Comparison of ENCODE assay signal across 21 mouse cellular contexts in the genomic region with DNA sequence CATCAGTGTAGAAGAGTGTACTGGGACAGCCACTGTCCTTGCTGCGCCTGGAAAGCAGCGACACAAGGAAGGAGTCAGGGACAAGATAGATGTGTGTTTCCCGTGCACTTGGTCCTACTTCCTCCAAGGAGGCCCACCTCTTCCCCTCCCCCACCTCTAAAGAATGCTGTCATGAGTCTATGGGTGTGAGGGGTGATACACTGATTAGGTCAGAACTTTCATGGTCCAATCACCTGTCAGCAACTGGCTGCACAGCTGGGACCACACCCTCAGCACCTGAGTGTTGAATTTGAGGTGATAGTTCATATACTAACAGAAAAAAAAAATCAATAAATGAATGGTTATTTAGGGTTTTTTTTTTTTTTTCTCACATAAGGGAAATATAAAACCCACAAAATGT. TPM values are rescaled to one million over a fixed set of nuclear protein-coding genes. Genes with fewer than 3 reads are reported as not detected.
DNase-seq lines count a peak whose midpoint lies in the region; ATAC-seq lines count a peak whose summit lies in the region.
"Had no signal": no experiment of that assay in that cellular context is flagged by ENCODE, and none has a peak within 500 bp of the region (broad histone marks: within the 10 kb centered on the region; RNA-seq: fewer than 3 reads in every experiment).

No protein-coding gene starts in this region.

- peak; percentile 66 for DNase-seq in heart, adult 11 months
- DNase-seq in splenic B cell, adult 2 months (ENCODE audit: low read depth, low spot score) = peak; percentile 49
- no peak for DNase-seq in layer of hippocampus, adult 9-11 months
- no peak for DNase-seq in kidney, postnatal 4 days
- DNase-seq: adrenal gland, adult 8-10 months; adrenal gland, postnatal 14 days; adrenal gland, postnatal 36 days; cerebellum, adult 11-12 months; cerebellum, adult 2 months; cerebellum, adult 9-10 months; cerebellum, postnatal 10 days; cerebellum, postnatal 25 days; forebrain, postnatal 0 days had no signal

- no peak overlapping the region for H3K27ac ChIP-seq in heart, embryonic 11.5 days (ENCODE audit: low read depth, low read length)
- H3K27ac ChIP-seq: embryonic facial prominence, embryonic 10.5 days; embryonic facial prominence, embryonic 12.5 days; forebrain, embryonic 13.5 days; forebrain, embryonic 15.5 days had no signal

- H3K4me3 ChIP-seq in heart, embryonic 11.5 days (ENCODE audit: low read depth, low read length) = no peak overlapping the region
- H3K4me3 ChIP-seq: embryonic facial prominence, embryonic 10.5 days; embryonic facial prominence, embryonic 12.5 days; forebrain, embryonic 13.5 days; forebrain, embryonic 15.5 days had no signal

- H3K4me1 ChIP-seq in heart, embryonic 11.5 days (ENCODE audit: control insufficient read depth, insufficient read depth, low read length) = no peaks in the 10 kb centered on the region

- no peak for ATAC-seq in heart, embryonic 11.5 days (replicated peaks; ENCODE audit: insufficient number of reproducible peaks, low FRiP score, low TSS enrichment)
- ATAC-seq: activated CD4-positive, CD25-positive, alpha-beta regulatory T cell, adult 4 months; forebrain, embryonic 13.5 days; forebrain, embryonic 15.5 days; forebrain, postnatal 0 days; Patski had no signal

- H3K36me3 ChIP-seq in heart, embryonic 11.5 days (ENCODE audit: control insufficient read depth, insufficient read depth, low read length) = no peaks in the 10 kb centered on the region
- no peaks in the 10 kb centered on the region for H3K36me3 ChIP-seq in splenic B cell, adult 2 months (ENCODE audit: control insufficient read depth, insufficient read depth, low read length, poor library complexity, severe bottlenecking)
- H3K36me3 ChIP-seq: embryonic facial prominence, embryonic 10.5 days; embryonic facial prominence, embryonic 12.5 days; forebrain, embryonic 15.5 days; G1E had no signal

- no peak overlapping the region for H3K9ac ChIP-seq in heart, embryonic 11.5 days (ENCODE audit: low read depth, low read length)
- H3K9ac ChIP-seq: embryonic facial prominence, embryonic 12.5 days; forebrain, embryonic 13.5 days; forebrain, embryonic 15.5 days; forebrain, postnatal 0 days had no signal

- peaks cover 14% of the 10 kb centered on the region for H3K27me3 ChIP-seq in heart, embryonic 11.5 days (ENCODE audit: control insufficient read depth, insufficient read depth, low read length)
- H3K27me3 ChIP-seq in splenic B cell, adult 2 months (ENCODE audit: control insufficient read depth, insufficient read depth, low read length, poor library complexity, severe bottlenecking) = no peaks in the 10 kb centered on the region; the same call in 1 of the 2 replicates
- H3K27me3 ChIP-seq: Patski had no signal

- H3K4me2 ChIP-seq in heart, embryonic 11.5 days = no peak overlapping the region
- H3K4me2 ChIP-seq: embryonic facial prominence, embryonic 12.5 days; forebrain, embryonic 13.5 days; forebrain, embryonic 15.5 days had no signal

- no peaks in the 10 kb centered on the region for H3K9me3 ChIP-seq in heart, embryonic 11.5 days (replicated peaks; ENCODE audit: control insufficient read depth, low read length)
- H3K9me3 ChIP-seq: embryonic facial prominence, embryonic 10.5 days; embryonic facial prominence, embryonic 12.5 days; forebrain, embryonic 13.5 days; forebrain, embryonic 15.5 days had no signal

- WGBS in heart, embryonic 11.5 days (ENCODE audit: insufficient replicate concordance) = 45% methylated on average over 3 of the region's 3 CpGs

RNA-seq across cellular contexts. Expression of gene Afap1l2, which starts 4.0 kb away (rescaled TPM):
- 1.3 and 1.5 TPM in 2 replicates for polyA plus RNA-seq in heart, embryonic 11.5 days (2014; fragmentation: Nextera tagmentation; extraction: Ambion mirVana)
- polyA plus RNA-seq: activated CD4-positive, CD25-positive, alpha-beta regulatory T cell, adult 4 months; G1E had no signal

Comparison
In these comparisons a context has a peak if more than half of its experiments do, and no peak if none do; other contexts are left out.
1. DNase-seq: peak in heart, adult 11 months (single experiment) and splenic B cell, adult 2 months (single experiment); none in layer of hippocampus, adult 9-11 months (single experiment) and kidney, postnatal 4 days (0 of 2).